Mouse (Mus musculus) mouse trophoblast stem cell (cell line): ENCODE measurements at regions not wholly inside any gene's neighbourhood (a gene's known extent, or its start where the extent isn't known, plus 50 kb on each side); places are given as distances from the start of the nearest gene placed in this dataset.

ENCODE experiments used
- in situ Hi-C, 2 experiments: fragments of 300-500 bp; cut with MseI, MboI; formaldehyde crosslinking; loops; 2 replicates in 1 of 2; 3 replicates in 1 of 2; pipeline ENCODE4 v1.15.1; 2025

- in situ Hi-C loops, result loop anchor here in 1 of 2 experiments (25.0 kb wide), 1 partner anchor 720 kb away; no protein-coding TSS in a partner anchor
Observed at GRCm38 (mm10) chr7:95082248-95082647, 1088.8 kb upstream of the Tenm4 start.

GRCm38 (mm10) chr7:95084328-95084727 is 1086.7 kb upstream of the Tenm4 start:
- in situ Hi-C loops, result loop anchor here in 1 of 2 experiments (25.0 kb wide), 1 partner anchor 722 kb away; no protein-coding TSS in a partner anchor

GRCm38 (mm10) chr7:95091360-95091759 is 1079.7 kb upstream of the Tenm4 start:
- in situ Hi-C loops, result loop anchor here in 1 of 2 experiments (25.0 kb wide), 1 partner anchor 729 kb away; no protein-coding TSS in a partner anchor

- in situ Hi-C loops, result no loop called here
Observed at GRCm38 (mm10) chr7:95129020-95129419, 1042.0 kb upstream of the Tenm4 start.

- in situ Hi-C loops, result no loop called here
Observed at GRCm38 (mm10) chr7:95133038-95133437, 1038.0 kb upstream of the Tenm4 start.

GRCm38 (mm10) chr7:95134062-95134625 is 1036.9 kb upstream of the Tenm4 start:
- in situ Hi-C loops, result no loop called here

GRCm38 (mm10) chr7:95141778-95142177 is 1029.3 kb upstream of the Tenm4 start:
- in situ Hi-C loops, result no loop called here

- in situ Hi-C loops, result no loop called here
Observed at GRCm38 (mm10) chr7:95143037-95143436, 1028.0 kb upstream of the Tenm4 start.
